Mouse (Mus musculus): ENCODE results near the gene Fermt3. TPM values are rescaled to one million over a fixed set of nuclear protein-coding genes. Genes with fewer than 3 reads are reported as not detected.

Fermt3 gene
- total RNA-seq, 2 experiments from 2014 or later: 4.2 to 5.1 TPM

Other genes with a start within 250 kb of the Fermt3 start
- 10 to 100 TPM; 36.2 to 43.7 TPM for gene Rps6ka4, start 178.8 kb downstream of the Fermt3 start, total RNA-seq (2021)
- 10 to 100 TPM; 13.8 to 16.1 TPM for gene Ccdc88b, start 161.3 kb downstream of the Fermt3 start, total RNA-seq (2021)
- 10 to 100 TPM; 43.1 to 53.9 TPM for gene Trmt112, start 109.8 kb downstream of the Fermt3 start, total RNA-seq (2021)
- 100 to 1,000 TPM; 383 to 385 TPM for gene Prdx5, start 109.4 kb downstream of the Fermt3 start, total RNA-seq (2021)
- 10 to 100 TPM; 59.5 to 59.6 TPM for gene Esrra, start 97.7 kb downstream of the Fermt3 start, total RNA-seq (2021)
- 10 to 100 TPM in 1 of 2 experiments, 1 to 10 TPM in 1; 8.2 to 12.6 TPM for gene Catsperz, start 94.1 kb downstream of the Fermt3 start, total RNA-seq (2021)
- gene Kcnk4, start 85.0 kb downstream of the Fermt3 start, total RNA-seq (2021): 10 to 100 TPM; 15.4 to 17.0 TPM
- gene Bad, start 77.6 kb downstream of the Fermt3 start, total RNA-seq (2021): 10 to 100 TPM; 37.8 to 44.4 TPM
- 100 to 1,000 TPM; 105 to 108 TPM for gene Gpr137, start 77.0 kb downstream of the Fermt3 start, total RNA-seq (2021)
- 10 to 100 TPM; 60.8 to 61.9 TPM for gene Ppp1r14b, start 44.5 kb downstream of the Fermt3 start, total RNA-seq (2021)
- gene Plcb3, start 43.0 kb downstream of the Fermt3 start, total RNA-seq (2021): 10 to 100 TPM; 13.3 to 14.4 TPM
- gene Fkbp2, start 39.0 kb downstream of the Fermt3 start, total RNA-seq (2021): 10 to 100 TPM; 94.2 to 94.6 TPM
- gene Vegfb, start 31.8 kb downstream of the Fermt3 start, total RNA-seq (2021): 10 to 100 TPM; 95.2 to 95.4 TPM
- 10 to 100 TPM; 24.7 to 27.9 TPM for gene Dnajc4, start 26.9 kb downstream of the Fermt3 start, total RNA-seq (2021)
- 10 to 100 TPM; 12.7 to 14.0 TPM for gene Nudt22, start 23.4 kb downstream of the Fermt3 start, total RNA-seq (2021)
- gene Trpt1, start 23.3 kb downstream of the Fermt3 start, total RNA-seq (2021): 10 to 100 TPM; 17.2 to 17.8 TPM
- gene Stip1, start 20.5 kb upstream of the Fermt3 start, total RNA-seq (2021): 100 to 1,000 TPM; 218 to 230 TPM
- 10 to 100 TPM; 22.9 to 23.7 TPM for gene Macrod1, start 37.3 kb upstream of the Fermt3 start, total RNA-seq (2021)
- gene Flrt1, start 86.3 kb upstream of the Fermt3 start, total RNA-seq (2021): 10 to 100 TPM; 21.6 to 22.0 TPM
- 100 to 1,000 TPM; 306 to 307 TPM for gene Otub1, start 186.8 kb upstream of the Fermt3 start, total RNA-seq (2021)
- 1,000 to 10,000 TPM in 1 of 2 experiments, 100 to 1,000 TPM in 1; 974 to 1,030 TPM for gene Cox8a, start 198.1 kb upstream of the Fermt3 start, total RNA-seq (2021)
- gene Naa40, start 221.7 kb upstream of the Fermt3 start, total RNA-seq (2021): 10 to 100 TPM; 28.5 to 29.8 TPM
- 10 to 100 TPM; 12.7 to 13.9 TPM for gene Rcor2, start 247.9 kb upstream of the Fermt3 start, total RNA-seq (2021)

All from layer of hippocampus, adult 18-20 months (tissue).